Mouse (Mus musculus) cerebellum, adult 2 months (tissue): ENCODE measurements around the gene Trappc3. TPM values are rescaled to one million over a fixed set of nuclear protein-coding genes. Genes with fewer than 3 reads are reported as not detected.

Experiments
- DNase-seq, 2 experiments: peaks; one replicate each; pipeline ENCODE4 v3.0.0; 2021
- H3K27ac ChIP-seq: fragments of 200-500 bp; 2 replicates; pipeline ENCODE4 v1.5.1; 2012; ENCODE audit warnings: low read length, control low read depth, inconsistent platforms; ENCODE audit not compliant: insufficient read depth
- H3K27me3 ChIP-seq: fragments of 200-500 bp; 2 replicates; pipeline ENCODE4 v1.6.1; 2012; ENCODE audit warnings: inconsistent platforms, mild to moderate bottlenecking, low read length, moderate library complexity; ENCODE audit not compliant: control insufficient read depth, insufficient read depth
- H3K4me1 ChIP-seq: fragments of 200-500 bp; 2 replicates; pipeline ENCODE4 v1.6.1; 2011; ENCODE audit warnings: low read length; ENCODE audit not compliant: control insufficient read depth, insufficient read depth
- H3K4me3 ChIP-seq: fragments of 200-500 bp; replicated peaks from 2 replicates; pipeline ENCODE3; 2011; ENCODE audit warnings: mild to moderate bottlenecking, low read depth, low read length, control low read depth; ENCODE audit not compliant: insufficient read depth
- CTCF ChIP-seq: fragments of 200-500 bp; IDR thresholded peaks from 2 replicates; pipeline ENCODE4 v1.5.1; 2011; ENCODE audit warnings: low read depth, mild to moderate bottlenecking, control low read depth, low read length, moderate library complexity, borderline replicate concordance; ENCODE audit not compliant: insufficient read depth
- POLR2A ChIP-seq: fragments of 200-500 bp; IDR thresholded peaks from 2 replicates; pipeline ENCODE4 v1.6.1; 2011; ENCODE audit warnings: low read length, control low read depth, borderline replicate concordance; ENCODE audit not compliant: insufficient read depth
- WGBS: fragments of 180-500 bp; shearing (Covaris S2); methylation state at CpG from one replicate; pipeline ENCODE4 v1.1.7; 2018; 5-methylcytosine and 5-hydroxymethylcytosine counted together
- polyA plus RNA-seq: library from polyadenylated mRNA; depleted of rRNA; stranded (reverse); fragments of >200 nt; gene quantifications from 2 replicates; pipeline ENCODE4 v1.2.3, GENCODE M21; 2012

The Trappc3 gene
- polyA plus RNA-seq, 1 experiment = 175 TPM

GRCm38 (mm10) chr4:126288085-126288666 lies 26.1 kb downstream of the Trappc3 start:
- no peak for TF ChIP-seq CTCF
- TF ChIP-seq POLR2A = no peak
- WGBS = 32% methylated on average over 17 of the region's 17 CpGs
- no peaks in the 10 kb centered on the region for H3K4me1 ChIP-seq
- H3K4me3 ChIP-seq = no peak overlapping the region
- H3K27me3 ChIP-seq = peaks cover 3% of the 10 kb centered on the region; the same call in 1 of the 2 replicates
- DNase-seq = no peak
- H3K27ac ChIP-seq = no peak overlapping the region

- Histone ChIP-seq H3K4me3 (no peak overlapping the region), H3K4me1 (no peaks in the 10 kb centered on the region), H3K27me3 (peaks cover 3% of the 10 kb centered on the region; the same call in 1 of the 2 replicates), H3K27ac (no peak overlapping the region)
- TF ChIP-seq POLR2A (no peak), CTCF (no peak)
- WGBS = 92% methylated on average over 8 of the region's 8 CpGs
- no peak for DNase-seq
Observed at GRCm38 (mm10) chr4:126290314-126290713, 28.2 kb downstream of the Trappc3 start.

- Histone ChIP-seq H3K4me3 (no peak overlapping the region), H3K27ac (no peak overlapping the region), H3K27me3 (peaks cover 3% of the 10 kb centered on the region; the same call in 1 of the 2 replicates), H3K4me1 (no peaks in the 10 kb centered on the region)
- no peak for DNase-seq
- 33% methylated on average over 13 of the region's 13 CpGs for WGBS
- TF ChIP-seq CTCF (no peak), POLR2A (no peak)
Observed at GRCm38 (mm10) chr4:126291196-126291595, 29.1 kb downstream of the Trappc3 start.

- TF ChIP-seq POLR2A = no peak
- TF ChIP-seq CTCF = no peak
- Histone ChIP-seq H3K27me3 (no peaks in the 10 kb centered on the region), H3K4me3 (no peak overlapping the region), H3K4me1 (0 out of 2 replicates have a peak, but pooled peaks cover 4% of the 10 kb centered on the region), H3K27ac (no peak overlapping the region)
- 60% methylated on average over 6 of the region's 6 CpGs for WGBS
- DNase-seq = no peak
Observed at GRCm38 (mm10) chr4:126295152-126295551, 33.0 kb downstream of the Trappc3 start.

GRCm38 (mm10) chr4:126295937-126296336 lies 33.8 kb downstream of the Trappc3 start:
- no peak for DNase-seq
- Histone ChIP-seq H3K4me1 (0 out of 2 replicates have a peak, but pooled peaks cover 4% of the 10 kb centered on the region), H3K4me3 (no peak overlapping the region), H3K27ac (no peak overlapping the region), H3K27me3 (no peaks in the 10 kb centered on the region)
- TF ChIP-seq CTCF = no peak
- TF ChIP-seq POLR2A = no peak
- WGBS = 74% methylated on average over 4 of the region's 4 CpGs

- TF ChIP-seq CTCF = no peak
- TF ChIP-seq POLR2A = no peak
- Histone ChIP-seq H3K27ac (peak overlapping the region; percentile 73), H3K4me1 (peaks cover 7% of the 10 kb centered on the region), H3K27me3 (no peaks in the 10 kb centered on the region), H3K4me3 (peak overlapping the region; percentile 46)
- WGBS = 2% methylated on average over 34 of the region's 34 CpGs
- peak; percentile 78 to 79 for DNase-seq
Observed at GRCm38 (mm10) chr4:126296617-126297101, 34.5 kb downstream of the Trappc3 start.

GRCm38 (mm10) chr4:126300916-126301583 lies 38.9 kb downstream of the Trappc3 start:
- 6% methylated on average over 49 of the region's 50 CpGs for WGBS
- H3K27ac ChIP-seq = no peak overlapping the region
- peaks cover 9% of the 10 kb centered on the region for H3K4me1 ChIP-seq
- TF ChIP-seq CTCF (no peak), POLR2A (no peak)
- peak overlapping the region; percentile 9 for H3K4me3 ChIP-seq
- no peak for DNase-seq
- no peaks in the 10 kb centered on the region for H3K27me3 ChIP-seq
